Mouse (Mus musculus) brain, embryonic 14.5 days (tissue): ENCODE data around the gene Nbr1.

ENCODE experiments used
- CTCF ChIP-seq: fragments of 200-500 bp; IDR thresholded peaks from 2 replicates; pipeline ENCODE4 v1.5.1; 2012; ENCODE audit warnings: inconsistent platforms, mild to moderate bottlenecking, moderate library complexity, borderline replicate concordance; ENCODE audit not compliant: insufficient read depth, insufficient read length; ENCODE audit errors: extremely low read depth
- POLR2A ChIP-seq: fragments of 200-500 bp; IDR thresholded peaks from 2 replicates; pipeline ENCODE4 v1.6.1; 2012; ENCODE audit warnings: mild to moderate bottlenecking, inconsistent platforms, borderline replicate concordance; ENCODE audit not compliant: poor library complexity, insufficient read depth, insufficient read length, severe bottlenecking; ENCODE audit errors: extremely low read depth

- TF ChIP-seq POLR2A (no peak), CTCF (no peak)
Measured at GRCm38 (mm10) chr11:101617849-101618248, 65.9 kb downstream of the Nbr1 start.
